Mouse (Mus musculus) cerebellum, postnatal 4 days (tissue): ENCODE data around the gene Acsbg1.

Source experiments
- DNase-seq, 2 experiments: peaks; one replicate each; pipeline ENCODE4 v3.0.0; 2022; ENCODE audit warnings: low spot score in 2 of 2, mixed read lengths in 1 of 2

Acsbg1 gene

GRCm38 (mm10) chr9:54671962-54672361 lies 10.3 kb upstream of the Acsbg1 start:
- no peak for DNase-seq

- no peak for DNase-seq
These were observed 6.8 kb upstream of the Acsbg1 start for GRCm38 (mm10) chr9:54668455-54668854.

- no peak for DNase-seq
These were observed 4.4 kb upstream of the Acsbg1 start for GRCm38 (mm10) chr9:54666116-54666515.

GRCm38 (mm10) chr9:54664358-54664757 lies 2.7 kb upstream of the Acsbg1 start:
- peak in 1 of 2 experiments; percentile 25 for DNase-seq

- no peak for DNase-seq
These were observed 2.9 kb downstream of the Acsbg1 start for GRCm38 (mm10) chr9:54658773-54659172.

- no peak for DNase-seq
These were observed 5.3 kb downstream of the Acsbg1 start for GRCm38 (mm10) chr9:54656402-54656801.

GRCm38 (mm10) chr9:54655846-54656245 lies 5.8 kb downstream of the Acsbg1 start:
- no peak for DNase-seq

- no peak for DNase-seq
These were observed 8.9 kb downstream of the Acsbg1 start for GRCm38 (mm10) chr9:54652778-54653177.

- no peak for DNase-seq
These were observed 12.3 kb downstream of the Acsbg1 start for GRCm38 (mm10) chr9:54649360-54649759.

- DNase-seq: no peak
These were observed 14.2 kb downstream of the Acsbg1 start for GRCm38 (mm10) chr9:54647456-54647855.

GRCm38 (mm10) chr9:54646252-54646651 lies 15.4 kb downstream of the Acsbg1 start:
- no peak for DNase-seq

- no peak for DNase-seq
These were observed 16.1 kb downstream of the Acsbg1 start for GRCm38 (mm10) chr9:54645530-54645929.

- no peak for DNase-seq
These were observed 18.5 kb downstream of the Acsbg1 start for GRCm38 (mm10) chr9:54643179-54643578.

GRCm38 (mm10) chr9:54642556-54642955 lies 19.1 kb downstream of the Acsbg1 start:
- DNase-seq: no peak

GRCm38 (mm10) chr9:54642149-54642548 lies 19.5 kb downstream of the Acsbg1 start:
- DNase-seq: no peak

GRCm38 (mm10) chr9:54641548-54641947 lies 20.1 kb downstream of the Acsbg1 start:
- no peak for DNase-seq

- no peak for DNase-seq
These were observed 22.5 kb downstream of the Acsbg1 start for GRCm38 (mm10) chr9:54639192-54639591.

GRCm38 (mm10) chr9:54637510-54638314 lies 24.0 kb downstream of the Acsbg1 start:
- no peak for DNase-seq

- no peak for DNase-seq
These were observed 28.3 kb downstream of the Acsbg1 start for GRCm38 (mm10) chr9:54633401-54633800.

GRCm38 (mm10) chr9:54630905-54631304 lies 30.8 kb downstream of the Acsbg1 start:
- DNase-seq: no peak

GRCm38 (mm10) chr9:54629613-54630261 lies 31.9 kb downstream of the Acsbg1 start:
- peak in 1 of 2 experiments; percentile 10 for DNase-seq

GRCm38 (mm10) chr9:54628752-54629151 lies 32.9 kb downstream of the Acsbg1 start:
- DNase-seq: no peak

GRCm38 (mm10) chr9:54627240-54627639 lies 34.4 kb downstream of the Acsbg1 start:
- no peak for DNase-seq
